Mouse (Mus musculus): ENCODE results near the gene Tjp1. TPM values are rescaled to one million over a fixed set of nuclear protein-coding genes. Genes with fewer than 3 reads are reported as not detected.

Tjp1 gene
- total RNA-seq (2021): 100 to 1,000 TPM in 1 of 2 experiments, 10 to 100 TPM in 1; 97.0 to 117 TPM
- long read RNA-seq, experiment 1, full-length matches to known transcripts: 1 of 12 reads
- long read RNA-seq, experiment 1, partial matches to known transcripts: 7 of 12 reads
- long read RNA-seq, experiment 1, other reads (novel, unspliced or antisense): 4 of 12 reads
- long read RNA-seq, experiment 2, partial matches to known transcripts: 0 of 3 reads
- long read RNA-seq, experiment 2, other reads (novel, unspliced or antisense): 3 of 3 reads

GRCm38 (mm10) chr7:65527071-65528007 lies at the start of gene Tjp1:
Gene Tjp1 (minus strand): TSS chr7:65527781.
- peak; percentile 16 for DNase-seq

- DNase-seq: peak; percentile 19
These were observed 49.5 kb upstream of the Tjp1 start for GRCm38 (mm10) chr7:65577118-65577517.

- DNase-seq: no peak
These were observed 45.1 kb upstream of the Tjp1 start for GRCm38 (mm10) chr7:65572731-65573130.

DNA sequence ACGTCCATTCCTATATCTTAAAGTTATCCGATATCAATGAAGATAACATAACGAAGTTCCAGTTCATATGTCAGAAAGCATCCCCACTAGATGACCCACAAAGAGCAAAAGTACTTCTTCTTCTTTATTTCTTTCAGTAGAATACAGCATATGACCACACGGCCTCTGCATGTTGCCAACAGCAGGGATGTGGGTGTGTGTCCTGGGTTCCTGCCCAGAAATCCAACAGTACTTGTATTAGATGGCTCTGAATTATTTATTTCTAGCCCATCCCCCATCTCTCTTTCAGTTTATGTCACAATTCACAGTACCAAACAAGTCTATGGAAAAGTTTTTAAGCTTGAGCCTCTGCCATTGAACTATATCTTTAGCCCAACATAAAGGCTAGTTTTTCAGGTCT lies 43.1 kb upstream of the Tjp1 start:
- no peak for DNase-seq

DNA sequence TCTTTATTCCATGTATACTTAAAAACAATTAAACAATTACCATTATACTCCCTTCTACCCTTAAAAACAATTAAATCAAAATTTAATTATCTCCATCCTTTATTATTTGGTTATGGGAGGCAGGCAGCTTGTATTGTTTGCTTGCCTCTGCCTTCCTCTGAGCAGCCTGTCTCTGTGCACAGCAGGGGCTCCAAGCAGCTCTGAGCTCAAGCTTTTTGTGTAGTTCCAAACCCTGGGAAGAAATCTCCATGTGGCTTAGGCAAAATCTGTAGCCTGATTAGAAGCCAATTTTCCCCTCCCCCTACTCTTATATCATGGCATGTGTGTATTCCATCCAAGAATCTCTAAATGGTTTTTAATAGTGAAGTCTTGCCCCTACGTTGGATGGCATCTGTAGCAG lies 28.4 kb upstream of the Tjp1 start:
- no peak for DNase-seq

DNA sequence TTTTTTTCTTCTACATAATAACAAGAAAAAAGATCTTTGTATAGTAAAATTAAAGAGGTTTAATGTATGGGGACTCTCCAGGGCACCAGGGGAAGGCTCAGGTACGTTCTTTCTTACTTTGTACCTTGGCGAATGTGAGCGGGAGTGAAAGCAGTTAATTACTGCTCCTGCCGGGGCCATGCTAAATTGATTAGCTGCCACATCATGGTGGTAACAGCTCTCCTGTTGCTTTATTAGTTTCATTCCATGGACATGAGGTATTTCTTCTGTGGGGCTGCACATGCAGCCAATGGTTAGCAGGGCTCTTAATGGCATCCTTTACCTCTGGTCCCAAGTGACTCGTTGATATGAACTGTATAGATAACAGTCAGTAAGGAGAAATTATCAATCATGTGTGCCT lies 18.2 kb upstream of the Tjp1 start:
- DNase-seq: no peak

DNA sequence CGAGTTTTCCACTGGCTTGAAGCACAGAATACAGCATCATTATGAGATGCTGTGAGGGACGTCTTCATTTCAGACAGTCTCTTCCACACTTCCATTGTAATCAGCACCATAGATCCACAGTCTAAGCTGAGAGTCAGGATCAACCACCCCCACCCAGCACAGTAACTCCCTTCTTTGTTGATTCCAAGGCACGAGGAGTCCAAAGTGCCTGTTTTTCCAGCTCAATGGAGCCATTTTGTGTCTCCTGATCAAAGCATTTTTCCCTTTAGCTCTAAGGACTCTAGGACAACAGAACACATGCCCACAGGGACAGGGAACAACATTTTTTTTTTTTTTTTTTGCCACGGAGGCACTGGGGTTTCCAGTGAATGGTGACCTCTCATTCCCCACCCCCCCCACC lies 5.1 kb upstream of the Tjp1 start:
- no peak for DNase-seq

- no peak for DNase-seq
These were observed 4.5 kb downstream of the Tjp1 start for GRCm38 (mm10) chr7:65523116-65523515.

- DNase-seq: no peak
These were observed 5.1 kb downstream of the Tjp1 start for GRCm38 (mm10) chr7:65522490-65522889.

GRCm38 (mm10) chr7:65520622-65521021 lies 7.0 kb downstream of the Tjp1 start:
- no peak for DNase-seq

GRCm38 (mm10) chr7:65519788-65520563 lies 7.6 kb downstream of the Tjp1 start:
- peak; percentile 89 for DNase-seq

GRCm38 (mm10) chr7:65516903-65517302 lies 10.7 kb downstream of the Tjp1 start:
- no peak for DNase-seq

GRCm38 (mm10) chr7:65513451-65514179 lies 14.0 kb downstream of the Tjp1 start:
- DNase-seq: peak; percentile 19

DNA sequence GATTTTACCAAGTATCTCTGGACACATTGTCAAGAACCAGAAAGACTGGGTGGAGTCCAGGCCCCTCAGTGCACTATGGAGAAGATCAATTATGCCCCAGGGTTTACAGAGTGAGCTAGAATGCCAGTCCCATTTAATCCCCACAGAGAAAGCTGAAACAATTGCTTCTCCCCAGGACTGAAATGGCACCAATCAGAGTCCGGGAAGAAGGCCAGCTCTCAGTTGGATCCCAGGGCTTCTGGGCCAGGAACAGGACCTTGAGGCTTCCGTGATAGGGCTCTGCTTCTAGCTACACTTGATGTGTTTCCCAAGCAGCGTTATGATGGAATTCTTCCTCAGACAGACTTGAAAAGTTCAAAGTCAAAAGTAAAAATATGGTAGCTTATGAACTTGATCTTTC lies 18.2 kb downstream of the Tjp1 start:
- peak; percentile 66 for DNase-seq

DNA sequence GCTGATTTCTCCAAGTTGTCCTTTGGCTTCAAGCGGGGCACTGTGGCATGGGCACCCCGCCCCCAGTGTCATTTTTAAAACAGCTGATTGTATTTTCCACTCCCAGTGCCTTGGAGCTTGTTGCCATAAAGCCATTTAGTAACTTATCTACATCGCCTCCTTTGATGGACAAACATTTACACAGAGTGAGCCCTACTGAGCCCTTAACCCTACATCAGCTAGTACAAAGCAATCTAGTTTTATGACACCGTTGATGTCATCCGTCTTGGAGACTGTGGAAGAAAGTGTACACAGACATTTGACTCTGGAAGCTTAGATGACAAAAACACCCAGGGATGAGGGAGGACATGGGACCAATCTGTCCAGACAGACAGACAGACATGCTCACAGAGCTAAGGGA lies 20.2 kb downstream of the Tjp1 start:
- DNase-seq: no peak

GRCm38 (mm10) chr7:65502486-65503322 lies 24.9 kb downstream of the Tjp1 start:
- no peak for DNase-seq

- DNase-seq: no peak
These were observed 26.8 kb downstream of the Tjp1 start for GRCm38 (mm10) chr7:65500746-65501145.

DNA sequence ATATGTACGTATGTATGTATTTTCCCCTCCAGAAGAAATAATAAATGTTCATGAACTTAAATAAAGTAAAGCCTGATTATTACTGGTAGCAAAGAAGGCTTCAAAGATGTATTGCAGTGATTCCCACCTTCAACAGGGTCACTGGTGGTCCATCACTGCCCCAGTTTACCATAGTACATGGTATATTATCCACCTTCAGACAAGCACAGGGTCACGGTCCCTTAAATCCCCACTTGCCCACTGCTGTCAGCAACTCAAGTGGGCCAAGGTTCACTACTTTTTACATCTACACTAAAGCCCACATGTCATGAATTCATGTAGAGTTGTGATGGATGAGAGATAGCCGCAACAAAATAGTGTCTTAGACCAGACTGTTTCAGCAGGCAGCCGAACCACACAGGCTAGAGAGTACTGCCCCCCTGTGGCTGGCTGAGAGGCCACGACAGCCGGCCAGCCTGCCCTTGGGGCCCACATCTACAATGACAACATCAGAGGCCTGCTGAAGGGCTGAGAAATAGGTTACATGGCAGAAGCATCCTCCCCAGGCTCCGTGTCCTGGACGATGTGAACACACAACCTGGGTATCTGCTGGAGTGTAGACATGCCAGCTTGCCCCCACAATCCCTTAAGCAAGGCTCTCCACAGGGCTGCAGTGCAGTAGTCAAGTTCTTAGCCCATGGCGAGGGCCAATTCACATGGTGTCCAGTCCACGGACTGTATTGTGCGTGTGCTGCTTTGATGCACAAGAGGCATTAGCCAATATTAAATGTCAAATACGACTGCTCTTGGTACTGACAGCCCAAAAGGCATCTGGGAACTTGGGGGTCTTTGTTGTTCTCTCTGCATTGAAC lies 29.6 kb downstream of the Tjp1 start:
- DNase-seq: peak; percentile 92

DNA sequence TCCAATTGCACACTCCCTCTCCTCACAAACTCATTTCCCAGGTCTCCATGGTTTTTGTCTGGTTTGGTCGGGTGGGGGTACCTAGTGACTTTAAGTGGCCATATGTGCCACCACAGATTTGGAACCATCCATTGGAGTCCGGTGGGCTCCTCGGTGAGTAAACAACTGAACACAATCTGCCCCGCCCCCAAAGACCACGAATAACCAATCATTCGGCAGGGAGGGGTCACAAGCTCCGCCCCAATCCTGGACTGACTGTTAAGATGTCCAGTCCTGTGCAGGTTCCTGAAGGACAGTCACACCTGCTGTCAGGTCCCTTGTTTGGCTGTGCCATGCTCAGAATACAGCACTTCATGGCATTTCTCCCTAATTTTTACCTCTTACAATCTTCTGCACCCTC lies 37.1 kb downstream of the Tjp1 start:
- DNase-seq: no peak

GRCm38 (mm10) chr7:65489742-65490141 lies 37.8 kb downstream of the Tjp1 start:
- no peak for DNase-seq
